Mouse (Mus musculus) forebrain, embryonic 11.5 days (tissue): ENCODE measurements around the gene Gm45261. TPM values are rescaled to one million over a fixed set of nuclear protein-coding genes. Genes with fewer than 3 reads are reported as not detected.

Experiments used
- ATAC-seq: fragments of 200-750 bp; cut with Nextera tagmentation; replicated peaks from 2 replicates; pipeline ENCODE4 v1.8.0; 2017; ENCODE audit warnings: moderate TSS enrichment; ENCODE audit not compliant: low FRiP score
- DNase-seq: peaks from one replicate; pipeline ENCODE4 v3.0.0-alpha.2; 2017; ENCODE audit warnings: low spot score
- H3K27ac ChIP-seq: fragments of 300-500 bp; sonication (generic); 2 replicates; pipeline ENCODE4 v1.5.1; 2014; ENCODE audit warnings: low read depth, low read length
- H3K27me3 ChIP-seq: fragments of 300-500 bp; sonication (generic); 2 replicates; pipeline ENCODE4 v1.6.1; 2014; ENCODE audit warnings: mild to moderate bottlenecking, low read length, mixed read lengths; ENCODE audit not compliant: control insufficient read depth, insufficient read depth
- H3K36me3 ChIP-seq: fragments of 300-500 bp; sonication (generic); 2 replicates; pipeline ENCODE4 v1.6.1; 2014; ENCODE audit warnings: mild to moderate bottlenecking, low read length, moderate library complexity, mixed read lengths; ENCODE audit not compliant: control insufficient read depth, insufficient read depth
- H3K4me1 ChIP-seq: fragments of 300-500 bp; sonication (generic); replicated peaks from 2 replicates; pipeline ENCODE4 v1.6.1; 2014; ENCODE audit warnings: low read length, mixed read lengths; ENCODE audit not compliant: control insufficient read depth, insufficient read depth
- H3K4me2 ChIP-seq: fragments of 300-500 bp; sonication (generic); 2 replicates; pipeline ENCODE4 v1.6.1; 2014; ENCODE audit warnings: low read depth, mild to moderate bottlenecking, low read length, moderate library complexity, mixed read lengths; ENCODE audit not compliant: severe bottlenecking
- H3K4me3 ChIP-seq: fragments of 300-500 bp; sonication (generic); 2 replicates; pipeline ENCODE4 v1.5.1; 2014; ENCODE audit warnings: low read depth, low read length
- H3K9ac ChIP-seq: fragments of 300-500 bp; sonication (generic); 2 replicates; pipeline ENCODE4 v1.6.1; 2014; ENCODE audit warnings: low read length
- H3K9me3 ChIP-seq: fragments of 300-500 bp; sonication (generic); 2 replicates; pipeline ENCODE4 v1.6.1; 2016; ENCODE audit warnings: low read length, mixed read lengths; ENCODE audit not compliant: control insufficient read depth
- WGBS: fragments of 180-500 bp; shearing (Covaris S2); extraction: QIAGEN DNeasy Blood & Tissue Kit; methylation state at CpG from one replicate; pipeline ENCODE4 v1.1.7; 2014; 5-methylcytosine and 5-hydroxymethylcytosine counted together
- polyA plus RNA-seq: library from polyadenylated mRNA; unstranded; fragments of >200 nt; fragmentation: Nextera tagmentation; extraction: Ambion mirVana; gene quantifications from 2 replicates; pipeline ENCODE4 v1.2.1, GENCODE M21; 2014

The Gm45261 gene
- not detected in 2 replicates for polyA plus RNA-seq

DNA sequence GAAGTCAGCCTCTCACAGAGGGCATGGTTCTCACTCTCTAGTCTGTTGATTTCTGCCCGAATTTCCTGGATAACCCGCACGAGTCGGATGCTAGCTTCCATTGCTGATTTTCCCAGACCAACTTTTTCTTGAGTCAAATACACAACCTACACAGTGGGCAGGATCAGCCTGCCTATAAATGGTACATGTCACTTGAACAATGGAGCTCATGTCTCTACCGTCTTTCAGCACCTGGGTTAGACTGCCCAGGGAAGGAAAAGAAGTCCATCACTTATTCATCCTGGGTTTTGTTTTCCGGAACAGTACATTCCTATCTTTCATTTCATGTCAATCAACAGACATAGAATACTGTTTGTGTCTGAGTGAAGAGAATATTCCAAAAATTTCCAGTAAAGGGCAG lies at the start of gene Gm45261:
Gene Gm45261 (minus strand): TSS at position 101 of the 400 bp plus-strand sequence.
- no peaks in the 10 kb centered on the region for H3K36me3 ChIP-seq
- 82% methylated on average over 6 of the region's 6 CpGs for WGBS
- H3K4me2 ChIP-seq, result no peak within 1 kb of the TSS
- H3K4me1 ChIP-seq, result no peaks in the 10 kb centered on the region
- no peak within 1 kb of the TSS for H3K9ac ChIP-seq
- no peaks in the 10 kb centered on the region for H3K27me3 ChIP-seq
- no peak for ATAC-seq
- DNase-seq, result no peak
- no peaks in the 10 kb centered on the region for H3K9me3 ChIP-seq
- H3K27ac ChIP-seq, result no peak within 1 kb of the TSS
- H3K4me3 ChIP-seq, result no peak within 1 kb of the TSS

DNA sequence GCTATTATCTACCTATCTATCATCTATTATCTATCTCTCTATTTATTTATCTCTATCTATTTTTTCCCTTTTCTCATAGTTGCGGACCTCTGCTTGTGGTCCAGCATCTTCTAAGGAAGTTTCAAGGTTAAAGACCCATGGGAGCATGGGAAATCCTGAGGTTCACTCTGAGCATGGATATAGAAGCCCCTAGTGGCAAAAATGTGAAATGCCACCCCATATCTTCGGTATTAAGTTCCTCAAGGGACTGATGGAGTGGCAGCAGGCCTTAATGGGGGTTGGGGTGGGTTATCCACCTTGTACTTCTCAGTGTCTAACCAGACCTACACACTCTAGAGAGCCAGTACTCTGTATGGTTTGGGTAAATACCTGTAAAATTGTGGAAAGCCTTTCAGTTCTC lies 43.5 kb upstream of the Gm45261 start:
- no peaks in the 10 kb centered on the region for H3K36me3 ChIP-seq

DNA sequence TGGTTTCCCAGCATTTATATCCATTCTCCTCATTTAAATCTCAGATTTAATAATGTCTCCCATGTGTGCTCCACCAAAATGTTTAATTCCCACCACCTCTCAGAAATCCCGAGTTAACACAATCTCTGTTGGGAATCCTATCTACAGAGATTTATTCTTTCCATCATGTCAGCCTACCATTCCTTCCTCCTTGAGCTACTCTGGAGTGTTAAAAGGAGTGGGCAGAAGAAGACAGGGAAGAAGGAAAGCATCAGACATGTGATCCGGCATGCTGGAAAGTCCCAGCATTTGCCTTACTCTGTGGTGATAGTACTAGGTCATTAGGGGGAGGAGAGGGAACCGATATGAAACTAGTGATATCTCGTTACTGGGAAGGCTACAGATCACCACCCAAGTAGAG lies 42.8 kb upstream of the Gm45261 start:
- Histone ChIP-seq H3K4me3 (no peak overlapping the region), H3K27me3 (no peaks in the 10 kb centered on the region), H3K9me3 (no peaks in the 10 kb centered on the region), H3K9ac (no peak overlapping the region), H3K4me1 (no peaks in the 10 kb centered on the region), H3K36me3 (no peaks in the 10 kb centered on the region), H3K27ac (no peak overlapping the region), H3K4me2 (no peak overlapping the region)
- no peak for DNase-seq
- ATAC-seq, result no peak
- WGBS, result 88% methylated on average over 4 of the region's 4 CpGs

More for the DNA sequence above, 43.5 kb upstream of the Gm45261 start:
- ATAC-seq (no peak), DNase-seq (no peak)
- Histone ChIP-seq H3K4me2 (no peak overlapping the region), H3K9me3 (no peaks in the 10 kb centered on the region), H3K27me3 (no peaks in the 10 kb centered on the region), H3K4me1 (no peaks in the 10 kb centered on the region), H3K9ac (no peak overlapping the region), H3K4me3 (no peak overlapping the region), H3K27ac (no peak overlapping the region)
- 86% methylated on average over 2 of the region's 2 CpGs for WGBS

DNA sequence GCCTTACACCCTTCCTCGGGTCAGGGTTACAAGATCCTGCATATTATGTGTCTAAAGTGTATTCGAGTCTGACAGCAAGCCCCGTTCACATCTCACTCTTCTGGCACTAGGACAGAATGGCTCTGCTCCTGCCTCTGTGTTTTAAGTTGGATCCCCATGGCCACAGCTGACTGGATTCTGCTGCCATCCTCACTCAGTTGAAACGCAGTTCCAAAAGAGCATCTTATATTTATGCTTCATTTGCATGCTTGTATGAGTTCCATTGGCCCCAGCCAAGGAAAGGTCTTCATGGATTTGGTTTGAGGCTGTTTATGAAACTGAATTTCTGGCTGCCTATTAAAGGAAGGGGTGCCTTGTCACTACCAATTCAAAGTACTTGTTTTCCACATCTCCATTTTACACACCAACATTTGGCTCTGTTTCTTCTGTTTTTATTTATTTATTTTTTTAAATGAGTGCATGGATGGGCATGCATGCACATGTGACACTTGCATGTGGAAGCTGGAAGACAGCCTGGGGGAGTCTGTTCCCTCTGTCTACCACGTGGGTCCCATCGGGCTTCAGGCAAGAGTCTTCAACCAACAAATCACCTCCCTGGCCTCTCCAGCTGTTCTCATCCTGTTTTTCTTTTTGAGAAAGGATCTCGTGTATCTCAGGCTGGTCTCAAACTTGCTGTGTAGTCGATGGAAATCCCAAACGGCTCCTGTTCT lies 41.4 kb upstream of the Gm45261 start:
- no peak overlapping the region for H3K4me3 ChIP-seq
- H3K9ac ChIP-seq, result no peak overlapping the region
- WGBS, result 88% methylated on average over 9 of the region's 9 CpGs
- no peak overlapping the region for H3K27ac ChIP-seq
- no peaks in the 10 kb centered on the region for H3K4me1 ChIP-seq
- no peaks in the 10 kb centered on the region for H3K9me3 ChIP-seq
- DNase-seq (no peak), ATAC-seq (no peak)
- H3K4me2 ChIP-seq, result no peak overlapping the region
- H3K27me3 ChIP-seq, result no peaks in the 10 kb centered on the region
- no peaks in the 10 kb centered on the region for H3K36me3 ChIP-seq

DNA sequence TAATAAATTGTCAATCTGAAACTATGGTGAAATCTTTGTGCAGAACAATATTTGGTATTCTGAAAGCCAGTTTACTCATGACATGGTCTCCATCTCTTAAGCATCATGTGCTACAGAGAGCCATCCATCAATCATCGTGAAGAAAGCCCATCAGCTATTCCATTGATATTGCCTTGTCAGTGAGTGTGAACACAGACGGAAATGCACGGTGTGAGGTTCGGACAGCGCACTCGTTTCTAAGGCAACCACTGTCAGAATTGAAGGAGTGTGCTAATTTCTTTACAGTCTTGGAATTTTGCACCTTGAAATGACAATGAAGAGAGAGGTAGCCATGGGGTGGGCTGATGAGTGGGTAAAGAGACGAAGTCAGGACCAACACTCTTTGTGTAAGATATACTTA lies 38.0 kb upstream of the Gm45261 start:
- Histone ChIP-seq H3K27me3 (no peaks in the 10 kb centered on the region), H3K9ac (no peak overlapping the region), H3K27ac (no peak overlapping the region), H3K4me3 (no peak overlapping the region), H3K4me1 (no peaks in the 10 kb centered on the region), H3K36me3 (no peaks in the 10 kb centered on the region), H3K9me3 (no peaks in the 10 kb centered on the region), H3K4me2 (no peak overlapping the region)
- WGBS, result 80% methylated on average over 7 of the region's 7 CpGs
- ATAC-seq (no peak), DNase-seq (no peak)

DNA sequence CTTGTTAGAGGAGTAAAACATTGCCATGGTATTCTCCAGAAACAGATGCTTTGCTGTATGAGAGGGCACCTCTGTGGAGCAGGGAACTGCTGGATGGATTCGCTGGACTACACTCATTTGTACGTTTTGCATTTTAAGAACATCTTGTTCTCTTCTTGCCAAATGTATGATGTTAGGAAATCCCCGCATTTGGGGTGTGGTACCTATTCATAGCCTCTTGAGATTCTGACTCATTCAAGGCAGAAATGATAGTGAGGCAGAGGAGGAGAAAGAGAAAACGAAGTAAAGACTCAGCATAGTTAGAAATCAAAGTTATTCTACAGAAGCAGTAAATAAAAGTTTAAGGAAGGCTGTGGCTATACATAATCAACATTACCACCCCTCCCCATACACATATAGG lies 35.1 kb upstream of the Gm45261 start:
- no peaks in the 10 kb centered on the region for H3K4me1 ChIP-seq
- no peak overlapping the region for H3K27ac ChIP-seq
- no peak for DNase-seq
- H3K9me3 ChIP-seq, result no peaks in the 10 kb centered on the region
- H3K4me3 ChIP-seq, result no peak overlapping the region
- ATAC-seq, result no peak
- no peaks in the 10 kb centered on the region for H3K27me3 ChIP-seq
- H3K4me2 ChIP-seq, result no peak overlapping the region
- H3K9ac ChIP-seq, result no peak overlapping the region
- WGBS, result 84% methylated on average over 4 of the region's 4 CpGs
- no peaks in the 10 kb centered on the region for H3K36me3 ChIP-seq

DNA sequence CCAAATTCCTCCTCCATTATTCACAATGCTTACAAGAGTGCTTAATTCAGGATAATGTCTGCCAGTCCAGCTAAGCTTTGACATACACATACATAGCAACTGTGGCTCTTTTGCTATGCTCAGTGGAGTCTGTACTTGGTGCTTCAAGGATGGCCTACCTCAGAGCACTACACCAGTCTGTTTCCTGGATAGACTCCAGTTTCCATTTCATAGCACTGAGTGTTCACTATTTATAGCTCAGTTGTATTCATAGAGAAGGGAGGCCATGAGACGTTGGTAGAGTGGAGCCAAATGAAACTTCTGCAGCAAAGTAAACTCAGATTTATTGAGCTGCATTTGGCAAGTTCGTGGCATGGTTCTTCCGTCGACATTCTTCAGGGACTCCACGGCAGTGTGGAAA lies 22.2 kb upstream of the Gm45261 start:
- Histone ChIP-seq H3K4me2 (no peak overlapping the region), H3K4me1 (no peaks in the 10 kb centered on the region), H3K27me3 (no peaks in the 10 kb centered on the region), H3K9ac (no peak overlapping the region), H3K27ac (no peak overlapping the region), H3K4me3 (no peak overlapping the region), H3K9me3 (no peaks in the 10 kb centered on the region), H3K36me3 (no peaks in the 10 kb centered on the region)
- WGBS, result 89% methylated on average over 5 of the region's 5 CpGs
- no peak for DNase-seq
- no peak for ATAC-seq

DNA sequence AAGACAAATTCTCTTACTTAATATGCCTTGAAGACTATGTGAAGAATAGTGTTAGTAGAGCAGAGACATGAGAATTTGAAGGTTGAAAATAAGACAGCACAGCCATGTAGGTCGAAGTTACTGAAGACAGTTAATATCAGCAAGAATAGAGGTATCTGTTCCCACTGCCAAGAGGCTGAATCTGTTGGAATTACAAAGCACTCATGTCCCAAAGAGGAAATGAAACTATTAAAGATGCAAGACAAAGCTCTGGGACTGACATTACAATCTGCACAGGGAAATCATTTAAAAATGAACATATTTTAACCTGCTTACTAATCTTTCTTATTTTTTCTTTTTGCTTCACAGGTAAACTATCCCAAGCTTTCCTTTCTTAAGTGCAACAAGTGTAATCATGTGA lies 13.7 kb upstream of the Gm45261 start:
- 77% methylated on average over 1 of the region's 1 CpGs for WGBS
- H3K4me3 ChIP-seq, result no peak overlapping the region
- ATAC-seq (no peak), DNase-seq (no peak)
- H3K27ac ChIP-seq, result no peak overlapping the region
- H3K4me1 ChIP-seq, result no peaks in the 10 kb centered on the region
- H3K9ac ChIP-seq, result no peak overlapping the region
- H3K36me3 ChIP-seq, result no peaks in the 10 kb centered on the region
- H3K27me3 ChIP-seq, result no peaks in the 10 kb centered on the region
- H3K9me3 ChIP-seq, result no peaks in the 10 kb centered on the region
- no peak overlapping the region for H3K4me2 ChIP-seq

DNA sequence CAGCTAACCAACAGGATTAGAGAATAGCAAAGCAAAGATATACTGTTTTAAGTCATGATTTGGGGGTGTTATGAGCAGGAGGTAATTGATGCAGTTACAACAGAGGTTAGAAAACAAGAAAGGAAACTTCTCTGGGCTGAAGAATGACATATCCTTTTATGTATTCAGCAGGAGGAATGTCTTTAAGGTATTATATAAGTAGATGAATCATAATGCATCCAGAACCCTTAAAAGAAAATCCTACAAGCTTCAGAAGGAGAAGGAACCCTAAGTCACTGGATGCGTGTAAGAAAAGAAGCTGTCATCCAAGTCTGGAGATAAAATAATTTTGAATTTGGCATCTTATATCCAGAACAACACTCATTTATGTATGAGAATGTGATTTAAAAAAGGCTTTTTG lies 11.1 kb upstream of the Gm45261 start:
- DNase-seq, result no peak
- H3K36me3 ChIP-seq, result no peaks in the 10 kb centered on the region
- ATAC-seq, result no peak

More for the DNA sequence above, 11.1 kb upstream of the Gm45261 start:
- Histone ChIP-seq H3K9ac (no peak overlapping the region), H3K27me3 (no peaks in the 10 kb centered on the region), H3K27ac (no peak overlapping the region), H3K4me1 (no peaks in the 10 kb centered on the region), H3K4me2 (no peak overlapping the region), H3K4me3 (no peak overlapping the region), H3K9me3 (no peaks in the 10 kb centered on the region)
- WGBS, result 95% methylated on average over 1 of the region's 1 CpGs
